Mouse (Mus musculus): Measurements from ENCODE around the gene Ndufa9. TPM values are rescaled to one million over a fixed set of nuclear protein-coding genes. Genes with fewer than 3 reads are reported as not detected.

The Ndufa9 gene
- 104 and 110 TPM in 2 replicates for polyA plus RNA-seq (2012; rRNA removed)

GRCm38 (mm10) chr6:126848712-126849704 is at the start of gene Ndufa9:
Gene Ndufa9 (minus strand): TSS chr6:126849136.
- peak; percentile 93 for TF ChIP-seq POLR2A (IDR thresholded peaks at IDR 0.05; ENCODE audit: control insufficient read depth, low read depth, low read length)
- TF ChIP-seq CTCF (IDR thresholded peaks at IDR 0.05; ENCODE audit: control insufficient read depth, insufficient read depth, insufficient replicate concordance, low read depth, low read length) = no peak
- Histone ChIP-seq H3K4me3 (ENCODE audit: control insufficient read depth, low read depth, low read length) (peak within 1 kb of the TSS; percentile 100), H3K27ac (ENCODE audit: control insufficient read depth, insufficient read depth, low read depth, low read length) (peak within 1 kb of the TSS; percentile 92), H3K36me3 (ENCODE audit: control insufficient read depth, insufficient read depth, low read length) (no peaks in the 10 kb centered on the region), H3K27me3 (ENCODE audit: control insufficient read depth, insufficient read depth, low read length) (no peaks in the 10 kb centered on the region), H3K4me1 (ENCODE audit: control insufficient read depth, insufficient read depth, low read length) (peaks cover 6% of the 10 kb centered on the region)

DNA sequence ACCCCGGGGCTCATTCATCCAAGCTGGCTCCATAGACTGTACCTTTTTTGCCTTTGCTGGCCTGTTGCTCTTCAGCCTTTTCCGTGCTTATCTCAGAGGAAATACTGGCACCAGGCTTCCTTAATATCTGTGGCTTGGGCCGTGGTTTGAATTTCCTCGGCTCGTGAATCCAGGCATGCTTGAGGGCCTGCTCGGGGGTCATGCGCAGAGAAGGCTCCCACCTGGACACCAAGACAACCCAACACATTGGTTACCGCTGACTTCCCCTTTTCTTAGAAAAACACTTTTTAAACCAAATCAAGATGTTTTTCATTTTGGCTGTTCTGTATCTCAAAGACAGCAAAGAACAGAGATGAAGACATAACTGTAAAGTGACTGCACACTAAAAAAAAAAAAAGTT is 28.2 kb upstream of the Ndufa9 start:
- Histone ChIP-seq H3K27me3 (ENCODE audit: control insufficient read depth, insufficient read depth, low read length) (no peaks in the 10 kb centered on the region), H3K4me1 (ENCODE audit: control insufficient read depth, insufficient read depth, low read length) (no peaks in the 10 kb centered on the region), H3K36me3 (ENCODE audit: control insufficient read depth, insufficient read depth, low read length) (no peaks in the 10 kb centered on the region), H3K27ac (ENCODE audit: control insufficient read depth, insufficient read depth, low read depth, low read length) (no peak overlapping the region), H3K4me3 (ENCODE audit: control insufficient read depth, low read depth, low read length) (no peak overlapping the region)
- TF ChIP-seq CTCF (IDR thresholded peaks at IDR 0.05; ENCODE audit: control insufficient read depth, insufficient read depth, insufficient replicate concordance, low read depth, low read length) = no peak
- TF ChIP-seq POLR2A (IDR thresholded peaks at IDR 0.05; ENCODE audit: control insufficient read depth, low read depth, low read length) = no peak

DNA sequence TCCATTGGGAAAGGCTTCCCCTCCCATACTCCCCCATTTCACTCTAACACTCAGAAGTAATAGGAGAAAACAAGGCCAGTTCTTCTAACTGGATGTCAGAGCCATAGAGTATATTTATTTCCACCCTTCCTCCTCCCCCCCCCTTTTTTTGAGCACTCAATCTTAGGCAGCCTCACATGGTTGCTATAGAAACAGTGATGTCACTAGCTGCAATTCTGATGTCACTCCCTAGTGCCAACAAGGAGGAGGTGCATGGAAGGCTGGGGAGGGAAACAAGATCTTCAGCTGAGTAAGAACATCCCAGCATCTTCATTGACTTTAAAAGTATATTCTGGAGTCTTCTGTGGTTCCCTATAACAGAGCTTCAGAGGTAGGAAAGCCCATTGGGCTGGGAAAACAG is 3.9 kb upstream of the Ndufa9 start, which contains the start of gene Akap3:
TSS of gene Akap3 (plus strand) at position 218 of the 400 bp plus-strand sequence.
- H3K4me3 ChIP-seq (ENCODE audit: control insufficient read depth, low read depth, low read length) = peak within 1 kb of the TSS; percentile 90
- no peaks in the 10 kb centered on the region for H3K36me3 ChIP-seq (ENCODE audit: control insufficient read depth, insufficient read depth, low read length)
- H3K27me3 ChIP-seq (ENCODE audit: control insufficient read depth, insufficient read depth, low read length) = no peaks in the 10 kb centered on the region
- peaks cover 6% of the 10 kb centered on the region for H3K4me1 ChIP-seq (ENCODE audit: control insufficient read depth, insufficient read depth, low read length)
- TF ChIP-seq CTCF (IDR thresholded peaks at IDR 0.05; ENCODE audit: control insufficient read depth, insufficient read depth, insufficient replicate concordance, low read depth, low read length) (no peak), POLR2A (IDR thresholded peaks at IDR 0.05; ENCODE audit: control insufficient read depth, low read depth, low read length) (no peak)
- H3K27ac ChIP-seq (ENCODE audit: control insufficient read depth, insufficient read depth, low read depth, low read length) = peak within 1 kb of the TSS; percentile 83

- no peak for TF ChIP-seq CTCF (IDR thresholded peaks at IDR 0.05; ENCODE audit: control insufficient read depth, insufficient read depth, insufficient replicate concordance, low read depth, low read length)
- TF ChIP-seq POLR2A (IDR thresholded peaks at IDR 0.05; ENCODE audit: control insufficient read depth, low read depth, low read length) = no peak
- peaks cover 3% of the 10 kb centered on the region for H3K36me3 ChIP-seq (ENCODE audit: control insufficient read depth, insufficient read depth, low read length)
Measured at GRCm38 (mm10) chr6:126836628-126837027, 12.3 kb downstream of the Ndufa9 start.

GRCm38 (mm10) chr6:126823087-126823486 is 25.8 kb downstream of the Ndufa9 start:
- Histone ChIP-seq H3K4me3 (ENCODE audit: control insufficient read depth, low read depth, low read length) (no peak overlapping the region), H3K27ac (ENCODE audit: control insufficient read depth, insufficient read depth, low read depth, low read length) (no peak overlapping the region), H3K36me3 (ENCODE audit: control insufficient read depth, insufficient read depth, low read length) (peaks cover 6% of the 10 kb centered on the region), H3K27me3 (ENCODE audit: control insufficient read depth, insufficient read depth, low read length) (no peaks in the 10 kb centered on the region), H3K4me1 (ENCODE audit: control insufficient read depth, insufficient read depth, low read length) (no peaks in the 10 kb centered on the region)
- TF ChIP-seq POLR2A (IDR thresholded peaks at IDR 0.05; ENCODE audit: control insufficient read depth, low read depth, low read length) (no peak), CTCF (IDR thresholded peaks at IDR 0.05; ENCODE audit: control insufficient read depth, insufficient read depth, insufficient replicate concordance, low read depth, low read length) (no peak)

More at GRCm38 (mm10) chr6:126836628-126837027, 12.3 kb downstream of the Ndufa9 start:
- H3K4me1 ChIP-seq (ENCODE audit: control insufficient read depth, insufficient read depth, low read length) = no peaks in the 10 kb centered on the region
- no peaks in the 10 kb centered on the region for H3K27me3 ChIP-seq (ENCODE audit: control insufficient read depth, insufficient read depth, low read length)
- H3K27ac ChIP-seq (ENCODE audit: control insufficient read depth, insufficient read depth, low read depth, low read length) = no peak overlapping the region
- H3K4me3 ChIP-seq (ENCODE audit: control insufficient read depth, low read depth, low read length) = no peak overlapping the region

GRCm38 (mm10) chr6:126816338-126816737 is 32.6 kb downstream of the Ndufa9 start:
- no peak overlapping the region for H3K27ac ChIP-seq (ENCODE audit: control insufficient read depth, insufficient read depth, low read depth, low read length)
- no peak overlapping the region for H3K4me3 ChIP-seq (ENCODE audit: control insufficient read depth, low read depth, low read length)
- TF ChIP-seq POLR2A (IDR thresholded peaks at IDR 0.05; ENCODE audit: control insufficient read depth, low read depth, low read length) (no peak), CTCF (IDR thresholded peaks at IDR 0.05; ENCODE audit: control insufficient read depth, insufficient read depth, insufficient replicate concordance, low read depth, low read length) (no peak)
- H3K27me3 ChIP-seq (ENCODE audit: control insufficient read depth, insufficient read depth, low read length) = no peaks in the 10 kb centered on the region
- H3K36me3 ChIP-seq (ENCODE audit: control insufficient read depth, insufficient read depth, low read length) = no peaks in the 10 kb centered on the region
- H3K4me1 ChIP-seq (ENCODE audit: control insufficient read depth, insufficient read depth, low read length) = no peaks in the 10 kb centered on the region

- no peak for TF ChIP-seq POLR2A (IDR thresholded peaks at IDR 0.05; ENCODE audit: control insufficient read depth, low read depth, low read length)
- no peak for TF ChIP-seq CTCF (IDR thresholded peaks at IDR 0.05; ENCODE audit: control insufficient read depth, insufficient read depth, insufficient replicate concordance, low read depth, low read length)
- Histone ChIP-seq H3K27ac (ENCODE audit: control insufficient read depth, insufficient read depth, low read depth, low read length) (no peak overlapping the region), H3K36me3 (ENCODE audit: control insufficient read depth, insufficient read depth, low read length) (no peaks in the 10 kb centered on the region), H3K4me3 (ENCODE audit: control insufficient read depth, low read depth, low read length) (no peak overlapping the region), H3K27me3 (ENCODE audit: control insufficient read depth, insufficient read depth, low read length) (no peaks in the 10 kb centered on the region), H3K4me1 (ENCODE audit: control insufficient read depth, insufficient read depth, low read length) (no peaks in the 10 kb centered on the region)
Measured at GRCm38 (mm10) chr6:126815206-126815750, 33.7 kb downstream of the Ndufa9 start.
